Mouse (Mus musculus) right cerebral cortex, postnatal 25 days (tissue): ENCODE measurements around the gene Serpina3g.

Source experiments
- DNase-seq: peaks from one replicate; pipeline ENCODE4 v3.0.0; 2022

Gene Serpina3g

GRCm38 (mm10) chr12:104288336-104288735 is 52.3 kb downstream of the Serpina3g start:
- DNase-seq, result no peak

GRCm38 (mm10) chr12:104289872-104290271 is 53.8 kb downstream of the Serpina3g start:
- DNase-seq, result no peak
